Mouse (Mus musculus) megakaryocyte, embryonic 14.5 days (primary cell): Measurements from ENCODE around the gene 9930104L06Rik.

ENCODE experiments used
- FLI1 ChIP-seq: IDR thresholded peaks from 2 replicates; pipeline ENCODE4 v1.6.1; 2012; ENCODE audit warnings: low read length, inconsistent platforms, mixed read lengths
- GATA1 ChIP-seq: IDR thresholded peaks from 3 replicates; pipeline ENCODE4 v1.6.1; 2012; ENCODE audit warnings: mixed read lengths, low read length, inconsistent platforms, borderline replicate concordance

DNA sequence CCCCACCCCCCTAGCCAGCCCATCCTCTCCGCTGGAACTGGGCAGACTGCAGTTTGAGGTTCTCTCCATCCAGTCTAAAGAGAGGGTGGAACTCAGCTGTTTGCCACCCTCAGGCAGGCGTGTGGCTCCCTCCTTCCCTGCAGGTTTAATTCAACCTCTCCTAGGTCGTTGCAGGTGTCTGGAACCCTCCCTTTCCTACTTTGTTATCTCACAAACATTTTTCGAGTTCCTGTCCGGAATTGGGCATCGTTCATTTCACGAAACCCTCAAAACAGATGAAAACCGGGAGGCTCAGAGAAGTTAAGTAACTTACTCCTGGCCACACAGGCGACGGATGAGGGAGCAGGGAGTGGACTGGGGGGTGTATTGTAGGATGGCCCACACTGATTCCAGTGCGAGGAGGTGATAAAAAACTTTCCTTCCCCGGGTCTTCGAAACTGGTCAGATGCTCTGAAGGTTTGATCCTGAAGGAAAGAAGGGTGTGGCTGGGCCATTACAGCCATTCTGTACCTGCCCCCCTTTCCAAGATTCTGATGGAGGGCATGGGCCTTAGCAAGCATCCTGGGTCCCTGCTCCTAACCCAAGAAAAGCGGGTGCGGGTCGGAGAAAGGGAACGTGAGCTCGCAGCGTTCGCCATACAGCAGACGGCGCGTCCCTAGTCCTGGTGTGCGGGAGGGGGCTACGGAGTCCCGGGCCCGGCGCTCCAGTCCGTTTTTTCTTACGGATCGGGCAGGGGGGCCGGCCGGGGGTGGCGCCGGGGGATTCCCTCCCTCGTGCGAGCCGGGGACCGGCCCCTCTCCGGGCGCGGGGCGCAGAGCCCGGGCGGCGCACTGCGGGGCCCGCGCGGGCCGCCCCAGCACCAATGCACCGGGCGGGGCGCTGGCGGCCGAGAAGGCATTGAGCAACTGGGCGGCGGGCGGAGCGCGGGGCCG is 49.1 kb downstream of the 9930104L06Rik start, which contains the start of gene Rspo1:
- no peak for TF ChIP-seq GATA1
- no peak for TF ChIP-seq FLI1
